Mouse (Mus musculus) bone marrow, adult 2 months (tissue): ENCODE results near the gene Hook2.

Experiments
- CTCF ChIP-seq: fragments of 200-500 bp; IDR thresholded peaks from 2 replicates; pipeline ENCODE4 v1.5.1; 2011; ENCODE audit warnings: low read length, control low read depth; ENCODE audit not compliant: control insufficient read depth, insufficient read depth
- POLR2A ChIP-seq: fragments of 200-500 bp; IDR thresholded peaks from 2 replicates; pipeline ENCODE4 v1.6.1; 2011; ENCODE audit warnings: low read depth, mild to moderate bottlenecking, control low read depth, low read length, borderline replicate concordance; ENCODE audit not compliant: control insufficient read depth

DNA sequence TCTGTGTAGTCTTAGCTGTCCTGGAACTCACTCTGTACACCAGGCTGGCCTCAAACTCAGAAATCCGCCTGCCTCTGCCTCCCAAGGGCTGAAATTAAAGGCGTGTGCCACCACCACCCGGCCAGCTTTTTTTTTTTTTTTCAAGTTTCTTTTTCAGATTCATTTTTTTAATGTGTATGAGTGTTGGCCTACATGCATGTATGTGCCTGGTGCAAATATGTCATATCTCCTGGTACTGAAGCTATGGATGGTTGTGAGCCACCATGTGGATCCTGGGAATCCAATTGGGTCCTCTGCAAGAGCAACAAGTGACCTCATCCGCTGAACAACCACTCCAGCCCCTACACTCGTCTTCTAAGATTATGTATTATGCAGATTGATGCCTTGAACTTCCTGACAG, 3.0 kb upstream of the Hook2 start:
- TF ChIP-seq POLR2A (no peak), CTCF (no peak)
